Mouse (Mus musculus): ENCODE data around the gene St6galnac5. TPM values are rescaled to one million over a fixed set of nuclear protein-coding genes. Genes with fewer than 3 reads are reported as not detected.

The St6galnac5 gene
- polyA plus RNA-seq, 1 experiment from 2014 or later, result 2.0 TPM

GRCm38 (mm10) chr3:152912216-152913101 is 69.6 kb downstream of the St6galnac5 start:
- Histone ChIP-seq H3K9ac (no peak overlapping the region), H3K4me1 (no peaks in the 10 kb centered on the region), H3K4me3 (replicated peaks) (no peak overlapping the region), H3K27ac (replicated peaks) (no peak overlapping the region), H3K36me3 (no peaks in the 10 kb centered on the region), H3K9me3 (replicated peaks) (no peaks in the 10 kb centered on the region), H3K27me3 (no peaks in the 10 kb centered on the region), H3K4me2 (replicated peaks) (no peak overlapping the region)
- ATAC-seq (ENCODE audit: insufficient number of reproducible peaks, low FRiP score, low TSS enrichment, low read depth), result no peak
- WGBS, result 72% methylated on average over 23 of the region's 23 CpGs

GRCm38 (mm10) chr3:152911578-152911977 is 70.5 kb downstream of the St6galnac5 start:
- WGBS, result 83% methylated on average over 4 of the region's 4 CpGs
- no peak overlapping the region for H3K27ac ChIP-seq (replicated peaks)
- no peak overlapping the region for H3K9ac ChIP-seq
- H3K36me3 ChIP-seq, result no peaks in the 10 kb centered on the region
- H3K4me2 ChIP-seq (replicated peaks), result no peak overlapping the region
- H3K4me3 ChIP-seq (replicated peaks), result no peak overlapping the region
- no peaks in the 10 kb centered on the region for H3K27me3 ChIP-seq
- no peaks in the 10 kb centered on the region for H3K9me3 ChIP-seq (replicated peaks)
- H3K4me1 ChIP-seq, result no peaks in the 10 kb centered on the region
- ATAC-seq (ENCODE audit: insufficient number of reproducible peaks, low FRiP score, low TSS enrichment, low read depth), result no peak

GRCm38 (mm10) chr3:152907683-152908082 is 74.4 kb downstream of the St6galnac5 start:
- no peaks in the 10 kb centered on the region for H3K27me3 ChIP-seq
- H3K9ac ChIP-seq, result no peak overlapping the region
- ATAC-seq (ENCODE audit: insufficient number of reproducible peaks, low FRiP score, low TSS enrichment, low read depth), result no peak
- no peaks in the 10 kb centered on the region for H3K9me3 ChIP-seq (replicated peaks)
- no peak overlapping the region for H3K4me2 ChIP-seq (replicated peaks)
- no peaks in the 10 kb centered on the region for H3K36me3 ChIP-seq
- H3K4me1 ChIP-seq, result no peaks in the 10 kb centered on the region
- H3K27ac ChIP-seq (replicated peaks), result no peak overlapping the region
- whole genome bisulfite sequencing, result 76% methylated on average over 5 of the region's 5 CpGs
- H3K4me3 ChIP-seq (replicated peaks), result no peak overlapping the region

- no peak for ATAC-seq (ENCODE audit: insufficient number of reproducible peaks, low FRiP score, low TSS enrichment, low read depth)
- Histone ChIP-seq H3K27ac (replicated peaks) (no peak overlapping the region), H3K4me1 (no peaks in the 10 kb centered on the region), H3K4me2 (replicated peaks) (no peak overlapping the region), H3K4me3 (replicated peaks) (no peak overlapping the region), H3K27me3 (no peaks in the 10 kb centered on the region), H3K9me3 (replicated peaks) (no peaks in the 10 kb centered on the region), H3K9ac (no peak overlapping the region), H3K36me3 (no peaks in the 10 kb centered on the region)
- 64% methylated on average over 5 of the region's 5 CpGs for WGBS
Measured at GRCm38 (mm10) chr3:152907087-152907486, 75.0 kb downstream of the St6galnac5 start.

- Histone ChIP-seq H3K9me3 (replicated peaks) (no peaks in the 10 kb centered on the region), H3K27me3 (no peaks in the 10 kb centered on the region), H3K4me3 (replicated peaks) (no peak overlapping the region), H3K9ac (no peak overlapping the region), H3K27ac (replicated peaks) (no peak overlapping the region), H3K4me1 (no peaks in the 10 kb centered on the region), H3K36me3 (no peaks in the 10 kb centered on the region), H3K4me2 (replicated peaks) (no peak overlapping the region)
- ATAC-seq (ENCODE audit: insufficient number of reproducible peaks, low FRiP score, low TSS enrichment, low read depth), result no peak
- WGBS, result 72% methylated on average over 10 of the region's 10 CpGs
Measured at GRCm38 (mm10) chr3:152905800-152906199, 76.2 kb downstream of the St6galnac5 start.

- Histone ChIP-seq H3K9me3 (replicated peaks) (no peaks in the 10 kb centered on the region), H3K4me3 (replicated peaks) (no peak overlapping the region), H3K36me3 (no peaks in the 10 kb centered on the region), H3K27me3 (no peaks in the 10 kb centered on the region), H3K27ac (replicated peaks) (no peak overlapping the region), H3K4me2 (replicated peaks) (no peak overlapping the region), H3K9ac (no peak overlapping the region), H3K4me1 (no peaks in the 10 kb centered on the region)
- 83% methylated on average over 10 of the region's 10 CpGs for WGBS
- ATAC-seq (ENCODE audit: insufficient number of reproducible peaks, low FRiP score, low TSS enrichment, low read depth), result no peak
Measured at GRCm38 (mm10) chr3:152905026-152905425, 77.0 kb downstream of the St6galnac5 start.

- ATAC-seq (ENCODE audit: insufficient number of reproducible peaks, low FRiP score, low TSS enrichment, low read depth), result no peak
- Histone ChIP-seq H3K36me3 (no peaks in the 10 kb centered on the region), H3K4me1 (no peaks in the 10 kb centered on the region), H3K27ac (replicated peaks) (no peak overlapping the region), H3K9me3 (replicated peaks) (no peaks in the 10 kb centered on the region), H3K4me2 (replicated peaks) (no peak overlapping the region), H3K4me3 (replicated peaks) (no peak overlapping the region), H3K27me3 (no peaks in the 10 kb centered on the region), H3K9ac (no peak overlapping the region)
- 84% methylated on average over 9 of the region's 9 CpGs for WGBS
Measured at GRCm38 (mm10) chr3:152898906-152899305, 83.1 kb downstream of the St6galnac5 start.

- Histone ChIP-seq H3K36me3 (no peaks in the 10 kb centered on the region), H3K27ac (replicated peaks) (no peak overlapping the region), H3K27me3 (no peaks in the 10 kb centered on the region), H3K4me3 (replicated peaks) (no peak overlapping the region), H3K4me1 (no peaks in the 10 kb centered on the region), H3K9ac (no peak overlapping the region), H3K4me2 (replicated peaks) (no peak overlapping the region), H3K9me3 (replicated peaks) (no peaks in the 10 kb centered on the region)
- no peak for ATAC-seq (ENCODE audit: insufficient number of reproducible peaks, low FRiP score, low TSS enrichment, low read depth)
- WGBS, result 73% methylated on average over 5 of the region's 5 CpGs
Measured at GRCm38 (mm10) chr3:152897196-152897595, 84.8 kb downstream of the St6galnac5 start.

- no peak overlapping the region for H3K4me2 ChIP-seq (replicated peaks)
- no peaks in the 10 kb centered on the region for H3K9me3 ChIP-seq (replicated peaks)
- no peak overlapping the region for H3K27ac ChIP-seq (replicated peaks)
- H3K9ac ChIP-seq, result no peak overlapping the region
- no peak overlapping the region for H3K4me3 ChIP-seq (replicated peaks)
- WGBS, result 75% methylated on average over 3 of the region's 3 CpGs
- H3K27me3 ChIP-seq, result no peaks in the 10 kb centered on the region
- no peak for ATAC-seq (ENCODE audit: insufficient number of reproducible peaks, low FRiP score, low TSS enrichment, low read depth)
- no peaks in the 10 kb centered on the region for H3K36me3 ChIP-seq
- no peaks in the 10 kb centered on the region for H3K4me1 ChIP-seq
Measured at GRCm38 (mm10) chr3:152896111-152896510, 85.9 kb downstream of the St6galnac5 start.

GRCm38 (mm10) chr3:152894935-152895334 is 87.1 kb downstream of the St6galnac5 start:
- ATAC-seq (ENCODE audit: insufficient number of reproducible peaks, low FRiP score, low TSS enrichment, low read depth), result no peak
- no peak overlapping the region for H3K4me2 ChIP-seq (replicated peaks)
- H3K27ac ChIP-seq (replicated peaks), result no peak overlapping the region
- no peak overlapping the region for H3K9ac ChIP-seq
- no peaks in the 10 kb centered on the region for H3K36me3 ChIP-seq
- no peaks in the 10 kb centered on the region for H3K27me3 ChIP-seq
- WGBS, result 51% methylated on average over 4 of the region's 4 CpGs
- H3K4me1 ChIP-seq, result no peaks in the 10 kb centered on the region
- H3K4me3 ChIP-seq (replicated peaks), result no peak overlapping the region
- no peaks in the 10 kb centered on the region for H3K9me3 ChIP-seq (replicated peaks)

GRCm38 (mm10) chr3:152888116-152888515 is 93.9 kb downstream of the St6galnac5 start:
- Histone ChIP-seq H3K4me2 (replicated peaks) (no peak overlapping the region), H3K27me3 (no peaks in the 10 kb centered on the region), H3K9me3 (replicated peaks) (no peaks in the 10 kb centered on the region), H3K4me1 (0 out of 2 replicates have a peak, but pooled peaks cover 3% of the 10 kb centered on the region), H3K36me3 (no peaks in the 10 kb centered on the region), H3K4me3 (replicated peaks) (no peak overlapping the region), H3K27ac (replicated peaks) (no peak overlapping the region), H3K9ac (no peak overlapping the region)
- no peak for ATAC-seq (ENCODE audit: insufficient number of reproducible peaks, low FRiP score, low TSS enrichment, low read depth)
- WGBS, result 72% methylated on average over 7 of the region's 7 CpGs

- Histone ChIP-seq H3K9ac (no peak overlapping the region), H3K9me3 (replicated peaks) (no peaks in the 10 kb centered on the region), H3K4me1 (peaks cover 8% of the 10 kb centered on the region; the same call in 1 of the 2 replicates), H3K27me3 (no peaks in the 10 kb centered on the region), H3K36me3 (no peaks in the 10 kb centered on the region), H3K27ac (replicated peaks) (no peak overlapping the region), H3K4me2 (replicated peaks) (no peak overlapping the region), H3K4me3 (replicated peaks) (no peak overlapping the region)
- ATAC-seq (ENCODE audit: insufficient number of reproducible peaks, low FRiP score, low TSS enrichment, low read depth), result no peak
Measured at GRCm38 (mm10) chr3:152886749-152887148, 95.3 kb downstream of the St6galnac5 start.

All from embryonic facial prominence, embryonic 15.5 days (tissue).